Mouse (Mus musculus) testis, adult 2 months (tissue): ENCODE data around the gene Map3k19.

Experiments
- CTCF ChIP-seq: fragments of 200-500 bp; IDR thresholded peaks from 2 replicates; pipeline ENCODE4 v1.5.1; 2012; ENCODE audit warnings: low read depth, mild to moderate bottlenecking, inconsistent platforms, low read length, moderate library complexity; ENCODE audit not compliant: control insufficient read depth, insufficient read depth, insufficient replicate concordance
- POLR2A ChIP-seq: fragments of 200-500 bp; IDR thresholded peaks from 2 replicates; pipeline ENCODE4 v1.6.1; 2012; ENCODE audit warnings: low read depth, mild to moderate bottlenecking, inconsistent platforms, low read length, moderate library complexity; ENCODE audit not compliant: control insufficient read depth

GRCm38 (mm10) chr1:127765468-127765867 is 89.4 kb downstream of the Map3k19 start:
- no peak for TF ChIP-seq POLR2A
- no peak for TF ChIP-seq CTCF
